Mouse (Mus musculus): ENCODE measurements at regions not wholly inside any gene's neighbourhood (a gene's known extent, or its start where the extent isn't known, plus 50 kb on each side); places are given as distances from the start of the nearest gene placed in this dataset.

DNA sequence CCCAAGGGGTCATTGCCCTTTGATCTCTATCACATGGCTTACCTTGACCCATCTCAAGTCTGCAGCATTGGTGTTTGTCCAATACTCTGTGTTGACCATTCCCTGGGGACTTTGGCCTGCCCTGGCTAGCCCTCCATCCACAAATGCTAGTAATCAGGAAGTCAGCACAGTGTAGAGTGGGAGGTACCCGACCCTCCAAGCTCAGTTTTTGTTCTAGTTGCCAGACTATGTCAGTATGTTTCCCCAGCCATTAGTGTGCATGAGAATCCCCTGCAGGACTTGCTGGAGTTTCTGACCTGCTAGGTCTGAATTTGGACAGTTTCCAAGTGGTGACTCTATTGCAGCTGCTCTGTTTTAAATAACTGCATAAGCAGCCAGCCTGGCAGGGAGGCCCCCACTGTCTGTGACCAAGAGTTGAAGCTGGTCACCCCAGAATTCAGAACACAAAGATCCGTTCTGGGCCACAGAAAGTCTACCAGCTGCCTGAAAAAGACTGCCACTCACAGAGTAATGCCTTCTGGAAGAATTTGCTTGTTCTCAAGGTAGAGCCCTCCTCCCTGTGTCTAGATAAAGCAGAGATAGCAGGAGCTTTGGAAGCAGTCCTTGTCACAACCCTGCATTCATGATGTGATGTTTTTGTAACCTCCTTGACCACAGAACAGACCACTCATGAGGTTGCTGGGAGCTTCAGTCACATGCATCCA is 118.0 kb upstream of the Slc22a23 start:
- intact Hi-C loops (cut with DNase I), result no loop called here
- no peak for DNase-seq

DNA sequence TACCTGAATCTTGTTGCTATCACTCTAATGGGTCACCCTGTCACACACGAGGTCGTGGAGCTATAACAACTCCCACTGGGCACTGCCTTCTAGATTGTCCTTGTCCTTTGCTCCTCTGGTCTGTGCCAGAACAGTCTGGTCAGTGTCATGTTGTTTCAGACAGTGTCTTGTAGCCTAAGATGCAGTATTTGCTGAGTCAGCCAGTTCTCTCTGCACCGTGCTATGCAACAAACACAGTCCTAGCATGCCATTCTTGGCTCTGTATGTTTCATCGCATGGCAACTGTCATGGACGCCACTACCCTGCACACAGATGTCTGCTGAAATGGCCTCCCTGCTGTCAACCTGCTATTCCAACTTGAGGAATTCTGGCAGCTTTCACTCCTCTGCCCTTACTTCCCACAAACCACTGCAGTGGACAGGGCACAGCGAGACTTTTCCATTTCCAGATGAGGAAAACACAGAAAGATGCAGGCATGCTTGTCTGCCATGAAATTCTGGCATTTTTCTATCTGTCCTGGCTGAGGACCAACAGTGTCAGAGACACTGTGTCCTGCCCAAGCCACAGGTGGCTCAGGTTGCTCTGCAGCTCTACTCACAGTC is 117.3 kb upstream of the Slc22a23 start:
- DNase-seq, result no peak
- intact Hi-C loops (cut with DNase I), result no loop called here

DNA sequence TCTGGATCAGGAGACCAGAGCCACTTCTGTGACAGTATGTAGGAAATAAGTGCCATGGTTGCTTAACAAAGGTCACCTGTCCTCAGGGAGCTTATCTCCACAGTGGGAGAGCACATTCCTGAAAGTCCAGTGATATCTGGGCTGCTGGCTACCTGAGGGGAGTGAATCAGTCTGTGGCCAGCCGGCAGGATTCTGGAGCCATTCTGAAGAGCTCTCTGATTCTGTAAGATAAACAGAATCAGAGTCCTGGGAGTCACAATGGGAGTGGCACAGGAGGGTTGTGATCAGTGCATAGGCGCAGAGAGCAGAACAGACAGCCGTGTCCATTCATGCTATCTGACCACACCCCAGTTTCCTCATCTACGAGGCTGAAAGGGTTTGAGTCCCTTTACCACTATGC is 116.0 kb upstream of the Slc22a23 start:
- DNase-seq, result no peak
- intact Hi-C loops (cut with DNase I), result no loop called here

DNA sequence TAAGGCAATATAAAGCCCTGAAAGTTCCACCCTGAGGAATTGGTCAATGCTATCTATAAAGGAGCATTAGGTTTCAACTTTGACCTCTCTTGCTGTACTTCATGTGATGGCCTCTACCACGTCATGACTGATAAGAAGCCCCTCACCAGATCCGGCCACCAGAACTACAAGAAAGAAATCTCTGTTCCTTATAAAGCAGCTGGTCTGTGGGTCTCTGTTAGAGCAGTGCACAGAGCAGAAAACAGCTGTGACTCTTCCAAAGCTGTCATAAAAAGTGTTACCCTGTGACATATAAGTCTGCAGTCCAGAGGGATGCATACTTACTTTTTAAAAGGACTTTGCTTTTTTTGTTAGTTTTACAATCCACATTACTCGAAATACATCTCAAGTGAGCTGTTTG is 111.1 kb upstream of the Slc22a23 start:
- intact Hi-C loops (cut with DNase I), result no loop called here
- no peak for DNase-seq

DNA sequence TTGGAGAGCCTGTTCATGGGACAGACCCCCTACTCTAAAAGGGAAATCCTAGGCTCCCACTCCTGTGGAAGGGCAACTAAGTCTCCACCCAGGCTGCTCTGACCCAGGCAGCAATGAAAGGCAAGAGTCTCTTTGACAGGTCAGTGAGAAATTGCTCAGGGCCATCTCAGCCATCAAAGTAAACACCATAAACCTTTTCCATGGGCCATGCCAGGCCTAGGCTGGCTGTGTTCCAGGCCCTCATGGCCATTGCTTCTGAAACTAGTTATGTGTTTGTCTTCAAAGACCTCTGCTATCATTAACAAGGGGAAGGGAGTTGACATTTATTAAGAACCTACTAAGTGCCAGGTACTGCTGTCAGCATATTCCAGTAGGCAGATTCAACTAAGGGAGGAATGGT is 101.8 kb upstream of the Slc22a23 start:
- DNase-seq, result no peak
- intact Hi-C loops (cut with DNase I), result no loop called here

DNA sequence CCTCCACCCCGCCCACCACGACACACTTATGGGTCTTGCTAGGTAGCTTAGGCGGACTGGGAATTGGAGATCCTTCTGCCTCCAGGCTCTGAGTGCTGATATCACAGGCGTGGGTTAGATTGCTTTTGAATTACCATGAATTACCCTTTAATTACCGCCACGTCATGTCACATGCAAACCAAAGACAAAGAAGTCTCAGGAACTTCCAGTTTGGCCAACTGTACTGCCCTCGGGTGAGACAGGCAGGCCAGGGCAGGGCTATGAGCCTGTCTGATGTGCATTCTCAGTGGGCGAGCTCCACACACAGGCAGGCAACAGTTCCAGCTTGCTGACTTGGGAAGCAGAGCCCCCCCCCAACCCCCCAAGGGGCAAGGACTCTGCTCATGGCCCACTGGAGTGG is 101.3 kb upstream of the Slc22a23 start:
- no peak for DNase-seq
- intact Hi-C loops (cut with DNase I), result no loop called here

DNA sequence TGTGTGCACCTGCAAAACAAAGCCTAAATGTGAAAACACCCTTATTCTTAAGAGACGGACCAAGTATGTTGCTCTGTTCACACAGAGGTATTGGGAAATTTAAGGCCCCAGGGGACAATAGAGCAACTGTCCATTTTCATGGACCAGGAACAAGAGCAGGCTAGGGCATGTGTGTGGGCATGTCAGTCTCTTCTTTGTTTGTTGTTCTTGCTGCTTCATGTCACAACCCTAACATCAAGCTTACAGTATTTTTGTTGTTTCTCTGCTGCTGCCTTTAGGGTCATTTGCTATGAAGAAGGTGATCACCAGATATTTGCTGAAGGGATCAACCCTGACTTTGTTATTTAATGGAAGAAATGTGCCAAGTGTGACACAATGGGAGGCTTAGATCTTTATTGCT is 96.4 kb upstream of the Slc22a23 start:
- intact Hi-C loops (cut with DNase I), result no loop called here
- DNase-seq, result no peak

DNA sequence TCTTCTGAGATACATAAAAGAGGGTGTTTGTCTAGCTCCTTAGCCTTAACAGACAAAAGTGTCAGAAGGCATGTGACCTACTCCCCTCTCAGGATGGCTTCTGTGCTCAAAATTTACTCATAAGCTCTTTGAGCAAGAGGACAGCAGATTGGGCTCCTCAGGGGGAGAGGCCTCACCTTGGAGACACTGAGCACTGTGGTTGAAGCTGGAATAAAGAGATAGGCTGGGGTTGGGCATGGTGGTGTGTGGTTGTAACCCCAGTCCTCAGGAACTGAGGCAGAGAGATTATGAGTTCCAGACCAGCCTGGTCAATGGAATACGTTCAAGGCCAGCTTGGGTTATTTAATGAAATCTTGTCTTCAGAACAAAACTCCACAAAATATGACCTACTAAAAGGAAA is 82.5 kb upstream of the Slc22a23 start:
- no peak for DNase-seq
- intact Hi-C loops (cut with DNase I), result no loop called here

DNA sequence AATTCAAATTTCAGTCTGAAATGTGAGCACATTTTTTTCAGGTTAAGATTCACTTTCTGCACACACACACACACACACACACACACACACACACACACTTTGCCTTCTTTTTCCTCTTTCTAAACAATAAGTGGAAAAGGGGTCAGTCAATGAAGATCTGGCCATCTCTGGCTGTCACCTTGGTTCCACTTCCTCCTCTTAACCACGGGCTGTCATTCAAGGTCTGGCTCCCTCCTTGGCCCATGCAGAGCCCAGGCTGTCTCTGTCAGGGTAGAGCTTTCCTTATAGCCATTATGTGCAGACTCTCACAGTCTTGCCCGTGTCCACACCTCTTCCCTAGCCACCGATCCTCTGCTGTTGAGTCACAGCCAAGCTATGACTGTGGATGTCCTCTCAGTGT is 79.9 kb upstream of the Slc22a23 start:
- intact Hi-C loops (cut with DNase I), result no loop called here
- DNase-seq, result no peak

DNA sequence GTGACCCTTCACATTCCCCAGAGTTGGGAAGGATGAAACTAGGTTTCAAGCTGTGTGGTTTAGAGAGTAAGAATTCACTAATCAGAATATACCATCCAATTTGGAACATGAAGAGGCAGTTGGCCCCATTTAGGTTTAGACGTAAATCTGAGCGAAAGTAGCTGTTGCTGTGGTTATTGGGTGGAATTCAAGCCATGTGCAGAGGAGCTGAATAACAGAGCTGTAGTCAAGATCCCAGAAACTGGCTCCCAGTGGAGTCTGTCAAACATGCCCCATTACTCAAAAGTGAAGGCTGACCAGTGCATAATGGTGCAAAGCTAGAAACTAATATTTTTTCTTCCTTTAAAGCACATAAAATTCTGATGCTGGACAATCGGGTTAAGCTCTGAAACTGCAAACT is 76.7 kb upstream of the Slc22a23 start:
- DNase-seq, result no peak
- intact Hi-C loops (cut with DNase I), result no loop called here

DNA sequence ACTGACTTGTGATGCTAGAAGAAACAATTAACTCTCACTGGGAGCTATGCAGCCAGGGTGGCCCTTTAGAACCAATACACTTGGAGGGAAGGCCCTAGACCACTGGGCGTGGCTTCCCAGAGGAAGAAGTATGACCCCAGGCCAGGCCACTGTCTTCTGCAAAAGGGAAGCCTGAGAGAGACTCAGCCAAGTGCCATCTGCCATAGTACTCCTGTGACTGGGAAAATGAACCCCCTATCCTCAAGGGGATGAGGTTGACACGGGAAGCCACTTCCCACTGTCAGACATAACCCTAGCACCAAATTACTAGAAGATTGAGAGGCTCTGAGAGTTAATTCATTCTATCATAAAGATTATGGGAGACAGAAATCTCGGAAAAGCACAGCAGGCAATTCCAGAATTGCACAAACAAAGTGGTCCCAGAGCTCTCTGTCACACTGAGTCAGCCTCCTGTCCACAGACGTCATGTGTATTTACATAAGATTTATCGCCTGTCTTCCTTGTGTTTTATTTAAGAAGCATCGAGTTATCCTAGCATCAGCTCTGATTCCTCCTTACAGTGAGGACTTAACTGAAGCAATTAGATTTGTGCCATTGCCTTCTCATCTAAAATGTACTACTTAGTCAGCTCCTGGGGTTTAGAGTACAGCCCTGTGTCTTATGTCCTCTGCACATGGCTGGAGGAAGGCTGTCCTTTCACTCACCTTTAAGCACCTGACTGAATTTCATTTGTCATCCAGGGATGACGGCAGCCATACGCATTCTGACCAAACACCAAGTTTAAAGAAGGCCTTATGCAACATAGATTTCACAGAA is 75.6 kb upstream of the Slc22a23 start:
- intact Hi-C loops (cut with DNase I), result no loop called here
- no peak for DNase-seq

DNA sequence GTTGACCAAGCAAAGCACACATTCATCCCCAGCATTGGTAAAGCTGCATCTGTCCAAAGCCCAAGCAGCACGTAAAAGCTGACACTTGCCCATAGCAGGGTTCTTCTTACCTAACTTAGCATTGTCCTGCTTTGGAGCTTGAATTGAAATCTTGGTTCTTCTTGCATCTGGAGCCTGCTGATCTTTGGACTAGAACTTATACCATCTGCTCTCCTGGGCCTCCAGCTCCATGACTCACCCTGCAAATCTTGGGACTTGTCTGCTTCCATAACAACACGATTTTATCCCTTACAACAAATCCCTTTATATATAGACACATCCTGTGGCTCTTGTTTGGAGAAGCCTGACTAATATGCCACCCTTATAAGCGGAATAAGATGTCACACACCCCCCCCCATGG is 74.1 kb upstream of the Slc22a23 start:
- intact Hi-C loops (cut with DNase I), result no loop called here

DNA sequence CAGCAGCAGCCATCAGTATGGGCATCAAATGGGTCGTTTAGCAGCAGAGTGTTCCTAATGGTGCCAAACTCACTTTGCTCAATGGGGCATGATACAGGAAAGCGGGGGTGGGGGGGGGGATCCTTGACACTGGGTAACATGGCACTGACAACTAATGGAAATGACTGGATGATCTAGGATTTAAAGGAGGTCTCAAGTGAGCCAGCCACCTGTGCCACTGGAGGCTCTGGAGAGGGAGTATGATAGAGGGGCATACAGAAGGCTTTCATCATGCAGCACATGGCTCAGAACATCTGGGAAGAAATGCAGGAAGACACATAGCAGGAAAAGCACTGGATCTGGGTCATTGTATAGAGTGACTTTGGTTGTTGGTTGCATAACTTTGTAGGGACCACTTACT is 71.6 kb upstream of the Slc22a23 start:
- intact Hi-C loops (cut with DNase I), result no loop called here
- DNase-seq, result no peak

More for the DNA sequence above, 74.1 kb upstream of the Slc22a23 start:
- DNase-seq, result no peak

DNA sequence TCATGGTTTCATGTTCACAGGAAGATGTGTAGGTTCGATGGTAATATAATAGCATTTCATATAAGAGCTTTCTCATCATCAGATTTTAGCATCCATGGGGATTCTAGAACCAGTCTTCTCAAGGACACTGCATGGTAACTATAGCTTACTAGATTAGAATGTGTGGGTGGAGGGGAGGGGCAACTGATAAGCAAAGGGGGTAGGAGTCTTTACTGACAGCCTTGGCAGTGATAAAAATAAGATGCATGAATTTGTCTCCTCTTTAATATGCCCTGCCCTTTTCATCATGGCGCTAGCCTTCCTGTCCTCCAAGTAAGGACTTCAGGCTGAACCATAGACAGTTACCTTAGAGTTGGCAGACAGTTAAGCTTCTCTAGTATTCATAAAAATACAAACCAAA is 69.6 kb upstream of the Slc22a23 start:
- intact Hi-C loops (cut with DNase I), result no loop called here
- no peak for DNase-seq

DNA sequence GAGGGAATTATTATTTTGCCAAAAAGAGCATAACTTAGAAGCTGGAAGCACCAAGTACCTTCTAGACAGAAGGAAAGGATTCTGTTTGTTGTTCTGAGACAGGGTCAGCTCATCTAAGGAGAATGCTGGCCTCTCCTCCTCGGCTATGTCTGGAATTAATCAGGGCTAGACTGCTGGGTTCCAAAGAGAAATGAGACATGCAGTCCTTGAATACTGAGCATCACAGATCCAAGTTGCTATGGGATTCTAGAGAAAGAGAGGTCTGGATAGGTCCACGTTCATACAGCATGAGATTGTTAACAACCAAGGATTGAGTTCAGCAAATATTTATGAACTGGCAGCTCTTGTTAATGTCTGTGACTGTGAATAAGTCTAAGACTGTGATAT is 63.7 kb upstream of the Slc22a23 start:
- no peak for DNase-seq
- intact Hi-C loops (cut with DNase I), result no loop called here

DNA sequence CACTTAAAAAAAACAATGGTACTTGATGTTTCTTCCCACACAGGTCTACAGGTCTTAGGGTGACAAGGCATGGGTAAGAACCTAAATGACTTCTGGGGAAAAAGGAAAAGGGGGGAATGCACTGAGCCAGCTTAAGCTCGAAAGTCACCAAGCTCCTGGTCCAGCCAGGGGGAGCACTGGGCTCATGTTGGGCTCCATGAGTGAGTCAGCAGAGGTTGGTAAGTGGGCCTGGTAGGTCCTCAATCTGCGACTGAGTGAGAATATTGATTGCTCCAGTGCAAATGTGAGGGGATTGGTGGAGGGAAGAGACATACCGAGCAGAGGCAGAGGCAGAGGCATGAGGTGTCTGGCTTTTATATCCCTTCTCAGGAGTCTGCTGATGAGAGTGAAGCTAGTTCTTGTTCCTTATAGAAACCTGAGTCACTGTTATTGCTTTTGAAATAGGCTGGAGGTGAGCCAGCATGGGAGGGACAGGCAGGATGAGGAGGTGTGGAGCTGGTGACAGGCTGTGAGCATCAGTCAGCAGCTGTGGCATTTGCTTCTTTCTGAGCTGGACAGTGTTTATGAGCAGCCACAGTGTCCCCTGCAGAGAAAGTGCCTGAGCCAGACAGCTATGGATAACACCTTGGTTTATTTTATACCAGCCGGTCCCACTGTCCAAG is 63.2 kb upstream of the Slc22a23 start:
- intact Hi-C loops (cut with DNase I), result no loop called here
- no peak for DNase-seq

DNA sequence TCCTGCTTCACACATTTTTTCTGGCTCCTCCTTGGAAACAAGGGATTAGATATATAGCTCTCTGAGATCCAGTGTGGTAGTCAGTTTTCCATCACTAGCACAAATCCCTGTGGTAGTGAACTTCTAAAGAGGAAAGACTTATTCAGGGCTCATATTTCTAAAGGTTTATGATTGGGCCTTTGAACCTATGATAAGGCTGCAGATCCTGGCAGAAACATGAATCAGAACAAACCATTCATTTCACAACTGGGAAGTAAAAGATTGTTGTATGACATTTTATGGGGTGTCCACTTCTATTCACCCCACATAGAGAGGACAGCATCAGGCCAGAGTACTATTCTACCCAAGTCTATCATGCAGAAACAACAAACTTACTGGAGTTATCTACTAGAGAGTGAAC is 61.3 kb upstream of the Slc22a23 start:
- intact Hi-C loops (cut with DNase I), result no loop called here
- no peak for DNase-seq

DNA sequence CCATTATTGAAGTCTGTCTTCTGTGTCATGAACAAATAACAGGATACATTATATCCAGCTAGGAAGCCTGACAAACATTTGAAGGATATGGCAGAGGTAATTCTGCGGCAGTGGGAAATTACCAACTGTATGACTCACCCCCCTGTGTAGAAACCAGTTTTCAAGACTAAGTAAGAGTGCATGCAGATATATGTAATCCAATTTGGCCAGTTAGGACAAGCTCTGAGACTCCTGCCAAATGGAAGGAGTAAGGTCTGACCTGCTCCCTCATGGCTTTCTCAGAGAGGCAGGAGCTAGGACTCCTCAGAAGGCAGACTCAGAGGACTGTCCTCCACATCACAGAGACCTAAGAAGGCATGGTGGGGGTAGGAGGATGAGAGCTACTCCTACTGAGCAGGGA is 57.6 kb upstream of the Slc22a23 start:
- intact Hi-C loops (cut with DNase I), result no loop called here
- DNase-seq, result no peak

DNA sequence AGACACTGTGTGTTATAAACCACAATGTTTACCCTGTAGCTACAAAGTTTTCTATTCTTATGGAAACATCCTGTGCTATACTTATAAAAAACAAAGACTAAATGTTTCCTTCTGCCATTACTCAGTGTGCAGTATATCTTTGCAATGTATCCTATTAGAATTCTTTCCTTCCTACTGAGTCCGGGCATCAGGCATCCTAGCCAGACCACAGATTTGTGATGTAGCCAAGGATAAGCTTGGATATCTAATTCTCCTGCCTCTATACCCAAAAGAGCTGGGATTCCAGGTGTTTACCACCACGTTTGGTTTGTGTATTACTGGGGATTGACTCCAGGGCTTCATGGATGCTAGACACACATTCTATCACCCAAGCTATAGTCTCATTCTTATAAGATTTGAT is 56.0 kb upstream of the Slc22a23 start:
- DNase-seq, result no peak
- intact Hi-C loops (cut with DNase I), result no loop called here

DNA sequence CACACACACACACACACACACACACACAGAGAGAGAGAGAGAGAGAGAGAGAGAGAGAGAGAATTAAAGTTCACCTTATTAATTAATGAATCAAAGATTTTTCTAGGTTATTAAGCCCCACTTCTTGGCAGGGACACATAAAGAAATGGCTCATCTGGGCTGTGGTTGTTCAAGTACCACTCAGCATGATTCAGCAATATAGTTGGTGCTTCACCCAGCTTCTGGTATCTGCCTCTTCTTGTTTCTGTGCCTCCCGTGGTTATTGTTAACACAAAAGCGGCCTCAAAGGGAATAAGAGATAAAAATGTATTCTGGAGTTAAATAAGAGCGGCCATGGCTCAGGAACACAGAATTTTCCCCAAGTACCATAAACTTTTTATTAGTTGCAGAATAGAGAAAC is 53.9 kb upstream of the Slc22a23 start:
- no peak for DNase-seq
- intact Hi-C loops (cut with DNase I), result no loop called here

DNA sequence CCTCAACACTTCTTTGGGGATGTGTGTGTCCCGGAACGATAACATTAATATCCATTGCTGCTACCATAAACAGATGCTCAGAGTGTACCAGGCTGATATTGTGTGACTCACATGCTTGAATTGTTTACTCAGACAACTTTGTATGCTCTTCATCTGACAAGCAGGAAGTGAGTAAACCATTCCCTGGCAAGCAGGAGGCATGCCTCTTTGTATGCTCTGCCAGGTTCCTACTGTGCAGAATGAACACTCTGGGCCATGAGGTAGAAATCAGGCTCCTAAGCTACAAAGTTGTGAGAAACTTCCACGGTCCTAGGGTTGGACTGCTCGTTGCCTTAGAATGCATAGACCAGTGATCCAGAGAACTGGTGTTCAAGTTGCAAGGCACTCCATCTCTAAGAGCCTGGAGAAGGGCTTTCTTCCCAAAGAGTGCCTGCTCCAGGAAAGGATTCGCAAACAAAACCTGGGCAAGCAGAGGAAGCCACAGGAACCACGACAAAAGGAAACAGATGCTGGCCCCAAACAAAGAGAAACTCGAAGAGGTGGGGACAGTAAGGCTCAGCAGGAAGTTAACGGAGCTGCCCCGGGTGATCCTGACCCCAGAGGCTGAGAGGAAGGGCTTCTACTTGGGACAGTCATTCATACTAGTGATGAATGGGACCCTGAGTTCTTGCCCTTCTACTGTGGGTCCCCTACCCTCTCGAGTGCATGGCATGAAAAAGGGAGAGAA is 53.2 kb upstream of the Slc22a23 start:
- DNase-seq, result no peak
- intact Hi-C loops (cut with DNase I), result no loop called here
